Mouse (Mus musculus): ENCODE measurements around the gene Lars2. TPM values are rescaled to one million over a fixed set of nuclear protein-coding genes. Genes with fewer than 3 reads are reported as not detected.

Gene Lars2
- polyA plus RNA-seq, 1 experiment = 617 TPM

DNA sequence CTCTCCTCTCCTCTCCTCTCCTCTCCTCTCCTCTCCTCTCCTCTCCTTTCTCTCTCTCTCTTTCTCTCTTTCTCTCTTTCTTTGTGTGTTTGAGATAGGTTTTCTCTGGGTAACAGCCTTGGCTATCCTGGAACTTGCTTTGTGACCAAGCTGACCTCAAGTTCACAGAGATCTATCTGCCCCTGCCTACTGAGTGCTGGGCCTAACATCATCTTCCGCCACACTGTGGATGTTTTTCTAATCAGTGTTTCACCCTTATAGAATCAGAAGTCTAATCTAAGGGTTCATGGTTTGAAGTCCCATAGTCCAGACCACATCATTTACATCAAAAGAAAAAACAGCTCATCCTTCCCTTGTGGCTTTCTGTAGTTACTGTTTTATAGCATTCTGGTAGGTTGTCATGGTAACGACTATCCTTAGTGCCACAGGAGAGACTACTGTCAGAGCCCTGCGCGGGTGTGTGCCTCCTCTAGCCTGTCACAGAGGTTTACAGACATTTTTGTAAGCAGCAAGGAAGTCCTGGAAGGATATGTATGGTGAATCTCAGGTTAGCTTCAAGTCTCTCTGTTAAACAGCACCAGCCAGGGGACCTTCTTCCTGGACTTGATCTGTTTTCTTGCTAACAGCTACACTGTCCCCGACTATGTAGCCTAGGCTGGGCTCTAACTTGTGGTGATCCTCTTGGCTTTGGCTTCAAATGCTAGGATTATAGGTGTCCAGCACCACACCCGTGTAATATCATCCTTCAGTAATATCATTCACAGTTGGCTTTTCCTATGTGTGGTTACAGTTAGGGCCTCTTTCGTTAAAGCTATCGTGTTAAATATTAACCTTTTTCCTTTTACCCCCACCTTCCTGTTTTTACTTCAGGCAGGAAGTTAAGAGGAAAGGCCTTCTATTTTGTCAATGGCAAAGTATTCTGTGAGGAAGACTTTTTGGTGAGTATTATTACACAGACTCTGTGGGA, 143.2 kb downstream of the Lars2 start:
- peak overlapping the region; percentile 73 for H3K27ac ChIP-seq (ENCODE audit: insufficient read depth, low read length)
- 16% methylated on average over 8 of the region's 8 CpGs for WGBS
- H3K4me1 ChIP-seq (ENCODE audit: control insufficient read depth, insufficient read depth, insufficient read length) = peaks cover 13% of the 10 kb centered on the region
- H3K27me3 ChIP-seq (ENCODE audit: control insufficient read depth, insufficient read depth, low read length) = no peaks in the 10 kb centered on the region
- no peak overlapping the region for H3K4me3 ChIP-seq (ENCODE audit: extremely low read depth, insufficient read depth, insufficient read length)
- H3K36me3 ChIP-seq (ENCODE audit: control insufficient read depth, insufficient read depth, low read length) = peaks cover 19% of the 10 kb centered on the region
- DNase-seq (ENCODE audit: low read depth in 1 of 2, low spot score in 2 of 2) = peak; percentile 46 to 92
- TF ChIP-seq POLR2A (IDR thresholded peaks at IDR 0.05; ENCODE audit: low read depth, low read length) (no peak), CTCF (IDR thresholded peaks at IDR 0.05; ENCODE audit: extremely low read depth, insufficient read depth, insufficient read length, insufficient replicate concordance) (no peak)

DNA sequence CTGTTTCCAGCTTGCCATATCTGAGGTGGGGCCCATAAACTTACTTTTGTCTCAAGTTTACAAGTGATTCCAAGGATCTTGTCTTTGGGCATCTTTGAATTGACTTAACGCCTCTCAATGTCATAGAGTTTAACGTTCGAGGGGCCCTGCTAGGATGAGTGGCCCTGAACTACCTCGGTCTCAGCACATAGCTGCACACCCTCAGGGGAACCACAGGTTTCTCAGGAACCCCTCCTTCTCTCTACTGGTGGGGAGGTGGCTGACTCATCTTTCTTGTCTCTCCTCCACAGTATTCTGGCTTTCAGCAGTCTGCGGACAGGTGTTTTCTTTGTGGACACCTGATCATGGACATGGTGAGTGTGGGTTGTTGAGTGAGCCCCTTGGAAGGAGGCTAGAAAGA, 144.2 kb downstream of the Lars2 start:
- Histone ChIP-seq H3K36me3 (ENCODE audit: control insufficient read depth, insufficient read depth, low read length) (peaks cover 20% of the 10 kb centered on the region), H3K4me1 (ENCODE audit: control insufficient read depth, insufficient read depth, insufficient read length) (peaks cover 13% of the 10 kb centered on the region), H3K27ac (ENCODE audit: insufficient read depth, low read length) (peak overlapping the region; percentile 61), H3K4me3 (ENCODE audit: extremely low read depth, insufficient read depth, insufficient read length) (no peak overlapping the region), H3K27me3 (ENCODE audit: control insufficient read depth, insufficient read depth, low read length) (no peaks in the 10 kb centered on the region)
- no peak for DNase-seq (ENCODE audit: low read depth in 1 of 2, low spot score in 2 of 2)
- TF ChIP-seq CTCF (IDR thresholded peaks at IDR 0.05; ENCODE audit: extremely low read depth, insufficient read depth, insufficient read length, insufficient replicate concordance) (no peak), POLR2A (IDR thresholded peaks at IDR 0.05; ENCODE audit: low read depth, low read length) (no peak)
- 72% methylated on average over 5 of the region's 5 CpGs for WGBS

Other genes starting within 250 kb of the Lars2 start
- gene Clec3b, start 216.0 kb upstream of the Lars2 start, polyA plus RNA-seq (2012; rRNA removed) = 3.4 and 4.6 TPM in 2 replicates
- gene Cdcp1, start 150.9 kb upstream of the Lars2 start, polyA plus RNA-seq (2012; rRNA removed) = 0.93 and 0.95 TPM in 2 replicates
- 5.9 and 10.5 TPM in 2 replicates for gene Tmem158, start 106.2 kb upstream of the Lars2 start, polyA plus RNA-seq (2012; rRNA removed)
- 45.1 and 55.1 TPM in 2 replicates for gene Limd1, start 111.8 kb downstream of the Lars2 start, polyA plus RNA-seq (2012; rRNA removed)
- 2.5 TPM in 2 replicates for gene Sacm1l, start 162.8 kb downstream of the Lars2 start, polyA plus RNA-seq (2012; rRNA removed)

Data from spleen, adult 2 months (tissue).